Mouse (Mus musculus): ENCODE results near the gene Sept8. TPM values are rescaled to one million over a fixed set of nuclear protein-coding genes. Genes with fewer than 3 reads are reported as not detected.
"Not testable (repeated sequence)": the region's sequence is repeated elsewhere in the genome, so short reads cannot be mapped to it uniquely, and the experiment has no call there.

Gene Sept8
- polyA plus RNA-seq, 1 experiment from 2014 or later: 42.2 TPM

GRCm38 (mm10) chr11:53543021-53543420 lies 24.0 kb downstream of the Sept8 start:
- H3K4me1 ChIP-seq (ENCODE audit: control insufficient read depth, insufficient read depth, low read length): no peaks in the 10 kb centered on the region
- H3K36me3 ChIP-seq (ENCODE audit: control insufficient read depth, insufficient read depth, low read length): peaks cover 33% of the 10 kb centered on the region
- WGBS: 53% methylated on average over 7 of the region's 7 CpGs
- H3K27ac ChIP-seq (replicated peaks; ENCODE audit: low read depth, low read length): no peak overlapping the region
- no peaks in the 10 kb centered on the region for H3K27me3 ChIP-seq (replicated peaks; ENCODE audit: control insufficient read depth, insufficient read depth, low read length)
- H3K9me3 ChIP-seq (ENCODE audit: control insufficient read depth, low read length): no peaks in the 10 kb centered on the region
- ATAC-seq (ENCODE audit: low read depth) (no peak), DNase-seq (ENCODE audit: low spot score) (no peak)
- no peak overlapping the region for H3K4me2 ChIP-seq (ENCODE audit: low read depth, low read length)
- no peak overlapping the region for H3K9ac ChIP-seq (ENCODE audit: low read depth, low read length)
- H3K4me3 ChIP-seq (ENCODE audit: low read depth, low read length): no peak overlapping the region

GRCm38 (mm10) chr11:53546271-53546670 lies 27.2 kb downstream of the Sept8 start:
- Histone ChIP-seq H3K4me1 (ENCODE audit: control insufficient read depth, insufficient read depth, low read length) (no peaks in the 10 kb centered on the region), H3K27me3 (replicated peaks; ENCODE audit: control insufficient read depth, insufficient read depth, low read length) (no peaks in the 10 kb centered on the region), H3K9ac (ENCODE audit: low read depth, low read length) (no peak overlapping the region), H3K36me3 (ENCODE audit: control insufficient read depth, insufficient read depth, low read length) (peaks cover 14% of the 10 kb centered on the region), H3K27ac (replicated peaks; ENCODE audit: low read depth, low read length) (no peak overlapping the region), H3K4me2 (ENCODE audit: low read depth, low read length) (no peak overlapping the region), H3K9me3 (ENCODE audit: control insufficient read depth, low read length) (no peaks in the 10 kb centered on the region), H3K4me3 (ENCODE audit: low read depth, low read length) (no peak overlapping the region)
- peak; percentile 26 for DNase-seq (ENCODE audit: low spot score)
- no peak; the same call in 1 of the 2 replicates for ATAC-seq (ENCODE audit: low read depth)
- WGBS: 64% methylated on average over 6 of the region's 6 CpGs

GRCm38 (mm10) chr11:53547566-53547965 lies 28.5 kb downstream of the Sept8 start:
- no peak overlapping the region for H3K9ac ChIP-seq (ENCODE audit: low read depth, low read length)
- H3K4me3 ChIP-seq (ENCODE audit: low read depth, low read length): no peak overlapping the region
- no peak for DNase-seq (ENCODE audit: low spot score)
- WGBS: 81% methylated on average over 6 of the region's 6 CpGs
- H3K4me2 ChIP-seq (ENCODE audit: low read depth, low read length): no peak overlapping the region
- no peaks in the 10 kb centered on the region for H3K9me3 ChIP-seq (ENCODE audit: control insufficient read depth, low read length)
- 0 out of 2 replicates have a peak, but pooled peaks cover 1% of the 10 kb centered on the region for H3K36me3 ChIP-seq (ENCODE audit: control insufficient read depth, insufficient read depth, low read length)
- no peak for ATAC-seq (ENCODE audit: low read depth)
- no peaks in the 10 kb centered on the region for H3K4me1 ChIP-seq (ENCODE audit: control insufficient read depth, insufficient read depth, low read length)
- no peaks in the 10 kb centered on the region for H3K27me3 ChIP-seq (replicated peaks; ENCODE audit: control insufficient read depth, insufficient read depth, low read length)
- no peak overlapping the region for H3K27ac ChIP-seq (replicated peaks; ENCODE audit: low read depth, low read length)

- DNase-seq (ENCODE audit: low spot score): no peak
- Histone ChIP-seq H3K4me1 (ENCODE audit: control insufficient read depth, insufficient read depth, low read length) (no peaks in the 10 kb centered on the region), H3K4me3 (ENCODE audit: low read depth, low read length) (no peak overlapping the region), H3K27me3 (replicated peaks; ENCODE audit: control insufficient read depth, insufficient read depth, low read length) (no peaks in the 10 kb centered on the region), H3K27ac (replicated peaks; ENCODE audit: low read depth, low read length) (no peak overlapping the region), H3K4me2 (ENCODE audit: low read depth, low read length) (no peak overlapping the region), H3K9ac (ENCODE audit: low read depth, low read length) (no peak overlapping the region), H3K36me3 (ENCODE audit: control insufficient read depth, insufficient read depth, low read length) (no peaks in the 10 kb centered on the region), H3K9me3 (ENCODE audit: control insufficient read depth, low read length) (no peaks in the 10 kb centered on the region)
- ATAC-seq (ENCODE audit: low read depth): peak; percentile 34; the same call in 1 of the 2 replicates
- WGBS: 86% methylated on average over 18 of the region's 19 CpGs
Observed at GRCm38 (mm10) chr11:53548036-53548605, 29.1 kb downstream of the Sept8 start.

- Histone ChIP-seq H3K4me2 (ENCODE audit: low read depth, low read length) (no peak overlapping the region), H3K27me3 (replicated peaks; ENCODE audit: control insufficient read depth, insufficient read depth, low read length) (no peaks in the 10 kb centered on the region), H3K9ac (ENCODE audit: low read depth, low read length) (no peak overlapping the region), H3K36me3 (ENCODE audit: control insufficient read depth, insufficient read depth, low read length) (no peaks in the 10 kb centered on the region), H3K27ac (replicated peaks; ENCODE audit: low read depth, low read length) (no peak overlapping the region), H3K4me3 (ENCODE audit: low read depth, low read length) (no peak overlapping the region), H3K9me3 (ENCODE audit: control insufficient read depth, low read length) (no peaks in the 10 kb centered on the region), H3K4me1 (ENCODE audit: control insufficient read depth, insufficient read depth, low read length) (no peaks in the 10 kb centered on the region)
- WGBS: 77% methylated on average over 1 of the region's 1 CpGs
- no peak for DNase-seq (ENCODE audit: low spot score)
- ATAC-seq (ENCODE audit: low read depth): no peak
Observed at GRCm38 (mm10) chr11:53550714-53551113, 31.7 kb downstream of the Sept8 start.

GRCm38 (mm10) chr11:53551754-53552153 lies 32.7 kb downstream of the Sept8 start:
- WGBS: 67% methylated on average over 12 of the region's 12 CpGs
- no peak overlapping the region for H3K9ac ChIP-seq (ENCODE audit: low read depth, low read length)
- H3K4me2 ChIP-seq (ENCODE audit: low read depth, low read length): no peak overlapping the region
- no peaks in the 10 kb centered on the region for H3K4me1 ChIP-seq (ENCODE audit: control insufficient read depth, insufficient read depth, low read length)
- ATAC-seq (ENCODE audit: low read depth) (no peak), DNase-seq (ENCODE audit: low spot score) (peak; percentile 43)
- H3K27me3 ChIP-seq (replicated peaks; ENCODE audit: control insufficient read depth, insufficient read depth, low read length): no peaks in the 10 kb centered on the region
- no peak overlapping the region for H3K27ac ChIP-seq (replicated peaks; ENCODE audit: low read depth, low read length)
- no peaks in the 10 kb centered on the region for H3K36me3 ChIP-seq (ENCODE audit: control insufficient read depth, insufficient read depth, low read length)
- no peaks in the 10 kb centered on the region for H3K9me3 ChIP-seq (ENCODE audit: control insufficient read depth, low read length)
- no peak overlapping the region for H3K4me3 ChIP-seq (ENCODE audit: low read depth, low read length)

GRCm38 (mm10) chr11:53556529-53556928 lies 37.5 kb downstream of the Sept8 start:
- H3K27me3 ChIP-seq (replicated peaks; ENCODE audit: control insufficient read depth, insufficient read depth, low read length); H3K36me3 ChIP-seq (ENCODE audit: control insufficient read depth, insufficient read depth, low read length); H3K27ac ChIP-seq (replicated peaks; ENCODE audit: low read depth, low read length); H3K9me3 ChIP-seq (ENCODE audit: control insufficient read depth, low read length); H3K4me2 ChIP-seq (ENCODE audit: low read depth, low read length); H3K4me3 ChIP-seq (ENCODE audit: low read depth, low read length); ATAC-seq (ENCODE audit: low read depth); H3K4me1 ChIP-seq (ENCODE audit: control insufficient read depth, insufficient read depth, low read length); H3K9ac ChIP-seq (ENCODE audit: low read depth, low read length); DNase-seq (ENCODE audit: low spot score): not testable (repeated sequence)
- 92% methylated on average over 5 of the region's 20 CpGs for WGBS

- H3K27ac ChIP-seq (replicated peaks; ENCODE audit: low read depth, low read length); H3K4me3 ChIP-seq (ENCODE audit: low read depth, low read length); H3K36me3 ChIP-seq (ENCODE audit: control insufficient read depth, insufficient read depth, low read length); H3K4me1 ChIP-seq (ENCODE audit: control insufficient read depth, insufficient read depth, low read length); H3K9ac ChIP-seq (ENCODE audit: low read depth, low read length); H3K9me3 ChIP-seq (ENCODE audit: control insufficient read depth, low read length); H3K4me2 ChIP-seq (ENCODE audit: low read depth, low read length); DNase-seq (ENCODE audit: low spot score); H3K27me3 ChIP-seq (replicated peaks; ENCODE audit: control insufficient read depth, insufficient read depth, low read length); ATAC-seq (ENCODE audit: low read depth): not testable (repeated sequence)
- 96% methylated on average over 1 of the region's 3 CpGs for WGBS
Observed at GRCm38 (mm10) chr11:53557992-53558391, 38.9 kb downstream of the Sept8 start.

GRCm38 (mm10) chr11:53559980-53560379 lies 40.9 kb downstream of the Sept8 start:
- H3K27ac ChIP-seq (replicated peaks; ENCODE audit: low read depth, low read length); DNase-seq (ENCODE audit: low spot score): not testable (repeated sequence)

More at GRCm38 (mm10) chr11:53559980-53560379, 40.9 kb downstream of the Sept8 start:
- not testable (repeated sequence) for H3K9ac ChIP-seq (ENCODE audit: low read depth, low read length); H3K9me3 ChIP-seq (ENCODE audit: control insufficient read depth, low read length); H3K4me1 ChIP-seq (ENCODE audit: control insufficient read depth, insufficient read depth, low read length); H3K4me3 ChIP-seq (ENCODE audit: low read depth, low read length); H3K4me2 ChIP-seq (ENCODE audit: low read depth, low read length); H3K36me3 ChIP-seq (ENCODE audit: control insufficient read depth, insufficient read depth, low read length); H3K27me3 ChIP-seq (replicated peaks; ENCODE audit: control insufficient read depth, insufficient read depth, low read length); ATAC-seq (ENCODE audit: low read depth)
- 87% methylated on average over 1 of the region's 3 CpGs for WGBS

Data from embryonic facial prominence, embryonic 14.5 days (tissue).